Mouse (Mus musculus): ENCODE data around the gene Ak1. TPM values are rescaled to one million over a fixed set of nuclear protein-coding genes. Genes with fewer than 3 reads are reported as not detected.

The Ak1 gene
- polyA plus RNA-seq, 1 experiment from 2014 or later, result 42.0 TPM

DNA sequence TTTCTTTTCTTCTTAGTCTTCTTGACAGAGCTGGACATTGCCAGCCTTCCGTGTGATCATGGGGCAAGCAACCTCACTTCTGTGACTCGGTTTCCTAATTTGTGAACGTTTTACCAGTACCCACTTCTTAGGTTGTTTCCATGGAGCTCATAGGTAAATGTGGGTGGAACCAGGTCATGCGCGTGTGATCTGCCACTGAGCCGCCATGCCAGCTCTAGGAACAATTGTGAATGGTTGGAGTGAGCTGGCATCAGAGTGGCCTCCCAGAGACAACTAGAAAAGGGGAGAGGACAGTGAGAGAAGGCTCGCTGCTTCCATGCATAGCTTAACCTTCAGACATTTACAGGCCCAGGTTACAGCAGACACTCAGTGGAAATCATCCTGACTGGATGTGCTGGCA lies 46.6 kb downstream of the Ak1 start:
- H3K4me2 ChIP-seq (replicated peaks), result no peak overlapping the region
- no peaks in the 10 kb centered on the region for H3K9me3 ChIP-seq
- no peak for ATAC-seq (ENCODE audit: low FRiP score, low read depth)
- 87% methylated on average over 7 of the region's 7 CpGs for WGBS
- peaks cover 3% of the 10 kb centered on the region; the same call in 1 of the 2 replicates for H3K36me3 ChIP-seq
- H3K4me3 ChIP-seq, result no peak overlapping the region
- H3K9ac ChIP-seq, result no peak overlapping the region
- peaks cover 7% of the 10 kb centered on the region for H3K4me1 ChIP-seq
- no peaks in the 10 kb centered on the region for H3K27me3 ChIP-seq
- no peak overlapping the region for H3K27ac ChIP-seq

DNA sequence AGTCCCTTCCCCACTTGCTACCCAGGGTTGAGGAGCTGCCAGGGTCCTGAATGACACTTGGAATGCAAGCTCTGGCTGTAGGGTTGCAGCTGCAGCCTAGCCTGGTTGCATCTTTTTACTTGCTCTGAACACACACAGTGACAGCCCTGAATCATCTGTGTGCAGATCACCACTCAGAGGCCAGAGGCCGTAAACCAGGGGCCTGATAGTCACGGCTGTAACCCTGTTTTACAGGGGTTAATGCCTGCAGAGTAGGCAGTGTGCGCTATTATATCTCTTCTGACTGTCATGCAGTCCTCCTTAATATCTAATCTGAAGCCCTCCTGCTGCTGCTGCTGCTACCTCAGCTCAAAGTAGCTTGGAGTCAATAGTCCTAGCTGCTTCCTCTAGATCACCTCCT lies 48.3 kb downstream of the Ak1 start:
- Histone ChIP-seq H3K27me3 (no peaks in the 10 kb centered on the region), H3K4me2 (replicated peaks) (no peak overlapping the region), H3K9me3 (no peaks in the 10 kb centered on the region), H3K4me3 (no peak overlapping the region), H3K4me1 (peaks cover 5% of the 10 kb centered on the region), H3K27ac (no peak overlapping the region), H3K36me3 (peaks cover 3% of the 10 kb centered on the region; the same call in 1 of the 2 replicates), H3K9ac (no peak overlapping the region)
- 43% methylated on average over 3 of the region's 3 CpGs for WGBS
- ATAC-seq (ENCODE audit: low FRiP score, low read depth), result no peak

GRCm38 (mm10) chr2:32671147-32671546 lies 49.6 kb downstream of the Ak1 start:
- H3K9ac ChIP-seq, result no peak overlapping the region
- no peaks in the 10 kb centered on the region for H3K27me3 ChIP-seq
- H3K4me3 ChIP-seq, result no peak overlapping the region
- H3K27ac ChIP-seq, result no peak overlapping the region
- WGBS, result 86% methylated on average over 9 of the region's 9 CpGs
- H3K4me1 ChIP-seq, result no peaks in the 10 kb centered on the region
- H3K9me3 ChIP-seq, result no peaks in the 10 kb centered on the region
- H3K4me2 ChIP-seq (replicated peaks), result no peak overlapping the region
- H3K36me3 ChIP-seq, result peaks cover 8% of the 10 kb centered on the region
- ATAC-seq (ENCODE audit: low FRiP score, low read depth), result no peak

DNA sequence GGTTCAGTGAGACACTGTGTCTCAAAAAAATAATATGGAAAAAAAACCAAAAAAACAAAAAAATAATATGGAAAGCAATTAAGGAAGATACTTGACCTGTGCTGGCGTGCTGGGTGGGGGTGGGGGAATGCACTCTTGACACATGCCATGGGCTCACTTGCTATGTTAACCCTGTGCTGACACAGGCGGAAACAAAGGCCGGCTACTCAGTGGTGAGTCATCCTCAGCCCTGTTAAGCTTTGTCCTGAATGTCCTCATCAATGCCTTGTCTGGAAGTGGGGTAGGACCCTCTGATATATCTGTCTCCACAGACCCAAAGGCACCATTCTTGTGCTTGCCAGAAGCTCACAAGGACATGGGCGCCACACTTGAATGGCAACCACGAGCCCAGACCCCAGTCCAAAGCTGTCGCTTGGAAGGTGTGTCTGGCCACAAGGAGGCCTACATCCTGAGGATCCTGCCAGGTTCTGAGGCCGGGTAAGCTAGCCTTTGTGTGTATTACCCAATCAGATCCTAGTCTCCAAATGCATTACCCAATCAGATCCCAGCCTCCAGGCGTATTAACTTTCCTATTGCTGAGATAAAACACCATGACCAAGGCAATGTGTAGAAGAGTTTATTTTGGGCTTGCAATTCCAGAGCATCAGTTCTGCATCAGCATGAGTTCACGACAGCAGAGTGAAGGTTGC lies 50.5 kb downstream of the Ak1 start:
- ATAC-seq (ENCODE audit: low FRiP score, low read depth), result no peak
- Histone ChIP-seq H3K4me3 (no peak overlapping the region), H3K27ac (no peak overlapping the region), H3K4me1 (no peaks in the 10 kb centered on the region), H3K9ac (no peak overlapping the region), H3K36me3 (peaks cover 8% of the 10 kb centered on the region), H3K27me3 (no peaks in the 10 kb centered on the region), H3K9me3 (0 out of 2 replicates have a peak, but pooled peaks cover 3% of the 10 kb centered on the region), H3K4me2 (replicated peaks) (no peak overlapping the region)
- WGBS, result 77% methylated on average over 9 of the region's 9 CpGs

- 74% methylated on average over 16 of the region's 16 CpGs for WGBS
- Histone ChIP-seq H3K4me1 (no peaks in the 10 kb centered on the region), H3K27me3 (no peaks in the 10 kb centered on the region), H3K36me3 (peaks cover 8% of the 10 kb centered on the region), H3K9me3 (0 out of 2 replicates have a peak, but pooled peaks cover 3% of the 10 kb centered on the region), H3K4me2 (replicated peaks) (no peak overlapping the region), H3K4me3 (no peak overlapping the region), H3K27ac (no peak overlapping the region), H3K9ac (no peak overlapping the region)
- ATAC-seq (ENCODE audit: low FRiP score, low read depth), result no peak
Observed at GRCm38 (mm10) chr2:32673176-32673917, 51.8 kb downstream of the Ak1 start.

GRCm38 (mm10) chr2:32676821-32677220 lies 55.3 kb downstream of the Ak1 start:
- WGBS, result 82% methylated on average over 3 of the region's 3 CpGs
- no peak for ATAC-seq (ENCODE audit: low FRiP score, low read depth)
- Histone ChIP-seq H3K4me1 (peaks cover 20% of the 10 kb centered on the region), H3K27ac (no peak overlapping the region), H3K9ac (no peak overlapping the region), H3K4me2 (replicated peaks) (no peak overlapping the region), H3K4me3 (no peak overlapping the region), H3K36me3 (peaks cover 14% of the 10 kb centered on the region), H3K27me3 (no peaks in the 10 kb centered on the region), H3K9me3 (0 out of 2 replicates have a peak, but pooled peaks cover 3% of the 10 kb centered on the region)

DNA sequence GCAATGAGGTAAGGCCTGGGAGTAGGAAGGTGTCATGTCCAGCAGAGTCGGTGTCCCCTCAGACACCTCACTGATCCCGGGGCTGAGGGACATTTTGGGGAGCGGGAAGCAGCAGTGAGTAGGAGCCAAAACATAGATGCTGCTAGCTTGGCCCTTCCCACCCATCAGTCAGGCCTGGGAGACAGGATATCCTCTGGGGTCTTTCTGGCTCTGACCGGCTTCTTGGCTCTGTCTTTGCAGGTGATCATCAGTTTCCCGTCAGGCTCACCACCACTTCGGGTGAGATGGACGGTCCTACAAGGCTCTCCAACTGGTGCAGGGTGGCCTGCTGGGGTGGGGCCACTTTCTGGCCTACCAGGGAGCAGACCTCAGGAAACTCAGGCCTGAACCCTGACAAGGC lies 56.1 kb downstream of the Ak1 start:
- 89% methylated on average over 7 of the region's 7 CpGs for WGBS
- Histone ChIP-seq H3K4me3 (no peak overlapping the region), H3K9me3 (0 out of 2 replicates have a peak, but pooled peaks cover 3% of the 10 kb centered on the region), H3K27me3 (no peaks in the 10 kb centered on the region), H3K4me1 (peaks cover 24% of the 10 kb centered on the region), H3K27ac (no peak overlapping the region), H3K9ac (no peak overlapping the region), H3K4me2 (replicated peaks) (no peak overlapping the region), H3K36me3 (peaks cover 22% of the 10 kb centered on the region)
- ATAC-seq (ENCODE audit: low FRiP score, low read depth), result no peak

- Histone ChIP-seq H3K27ac (peak overlapping the region; percentile 33), H3K9me3 (0 out of 2 replicates have a peak, but pooled peaks cover 3% of the 10 kb centered on the region), H3K4me3 (no peak overlapping the region), H3K4me1 (peaks cover 24% of the 10 kb centered on the region), H3K36me3 (peaks cover 46% of the 10 kb centered on the region), H3K9ac (peak overlapping the region; percentile 39; the same call in 1 of the 2 replicates), H3K27me3 (no peaks in the 10 kb centered on the region), H3K4me2 (replicated peaks) (no peak overlapping the region)
- ATAC-seq (ENCODE audit: low FRiP score, low read depth), result no peak
- 17% methylated on average over 7 of the region's 7 CpGs for WGBS
Observed at GRCm38 (mm10) chr2:32680051-32680451, 58.5 kb downstream of the Ak1 start.

DNA sequence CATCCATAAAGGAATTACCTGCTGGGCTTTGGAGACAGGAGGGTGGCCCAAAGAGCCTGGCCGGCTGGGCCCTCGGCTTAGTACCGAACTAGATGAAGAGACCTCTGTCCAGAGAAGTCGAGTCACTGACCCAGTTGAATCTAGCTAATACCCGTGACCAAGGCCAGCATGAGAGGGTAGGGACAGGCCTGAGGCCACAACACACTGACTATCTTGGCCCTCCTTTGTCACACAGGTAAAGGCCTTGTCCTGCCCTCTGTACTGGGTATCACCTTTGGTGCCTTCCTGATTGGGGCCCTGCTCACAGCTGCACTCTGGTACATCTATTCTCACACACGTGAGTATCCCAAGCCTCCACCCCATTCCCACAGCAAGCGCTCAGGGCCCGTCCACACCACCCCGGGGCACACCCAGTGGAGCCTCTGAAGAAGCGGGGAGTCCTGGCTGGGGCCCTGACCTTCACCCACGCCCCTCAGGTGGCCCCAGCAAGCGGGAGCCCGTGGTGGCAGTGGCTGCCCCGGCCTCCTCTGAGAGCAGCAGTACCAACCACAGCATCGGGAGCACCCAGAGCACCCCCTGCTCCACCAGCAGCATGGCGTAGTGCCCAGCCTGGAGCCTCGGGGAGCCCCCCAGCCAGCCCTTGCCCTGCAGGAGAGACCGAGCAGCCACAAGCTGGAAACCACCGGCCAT lies 59.5 kb downstream of the Ak1 start:
- 90% methylated on average over 19 of the region's 19 CpGs for WGBS
- no peaks in the 10 kb centered on the region for H3K27me3 ChIP-seq
- H3K36me3 ChIP-seq, result peaks cover 52% of the 10 kb centered on the region
- peaks cover 24% of the 10 kb centered on the region for H3K4me1 ChIP-seq
- H3K4me3 ChIP-seq, result no peak overlapping the region
- H3K9ac ChIP-seq, result peak overlapping the region; percentile 39; the same call in 1 of the 2 replicates
- 0 out of 2 replicates have a peak, but pooled peaks cover 3% of the 10 kb centered on the region for H3K9me3 ChIP-seq
- no peak overlapping the region for H3K4me2 ChIP-seq (replicated peaks)
- peak overlapping the region; percentile 10; the same call in 1 of the 2 replicates for H3K27ac ChIP-seq
- ATAC-seq (ENCODE audit: low FRiP score, low read depth), result no peak

DNA sequence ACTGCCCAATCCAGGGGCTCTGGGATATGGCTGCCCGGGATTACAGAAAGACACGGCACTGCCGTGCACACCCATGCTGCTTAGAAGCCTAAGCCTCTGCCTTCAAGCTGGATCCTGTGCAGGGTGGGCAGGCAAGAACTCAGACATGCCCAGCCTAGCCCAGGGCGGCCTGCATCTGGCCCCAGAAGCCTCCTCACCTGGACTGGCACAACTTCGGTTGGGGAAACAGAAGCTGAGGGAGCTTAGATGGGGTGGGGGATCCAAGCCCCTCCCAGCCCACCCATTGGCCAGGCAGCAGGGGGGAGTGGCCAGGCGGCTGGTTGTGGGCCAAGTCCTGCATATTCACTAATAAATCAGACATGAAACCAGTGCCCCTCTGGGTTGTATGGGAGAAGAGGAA lies 60.2 kb downstream of the Ak1 start:
- peak overlapping the region; percentile 21; the same call in 1 of the 2 replicates for H3K4me2 ChIP-seq (replicated peaks)
- H3K27me3 ChIP-seq, result no peaks in the 10 kb centered on the region
- no peak for ATAC-seq (ENCODE audit: low FRiP score, low read depth)
- H3K27ac ChIP-seq, result no peak overlapping the region; the same call in 1 of the 2 replicates
- H3K9ac ChIP-seq, result no peak overlapping the region; the same call in 1 of the 2 replicates
- 0 out of 2 replicates have a peak, but pooled peaks cover 3% of the 10 kb centered on the region for H3K9me3 ChIP-seq
- no peak overlapping the region for H3K4me3 ChIP-seq
- H3K36me3 ChIP-seq, result peaks cover 59% of the 10 kb centered on the region
- H3K4me1 ChIP-seq, result peaks cover 24% of the 10 kb centered on the region
- WGBS, result 56% methylated on average over 6 of the region's 6 CpGs

GRCm38 (mm10) chr2:32682721-32683417 lies 61.3 kb downstream of the Ak1 start:
- Histone ChIP-seq H3K36me3 (peaks cover 70% of the 10 kb centered on the region), H3K27ac (no peak overlapping the region; the same call in 1 of the 2 replicates), H3K4me3 (no peak overlapping the region), H3K27me3 (no peaks in the 10 kb centered on the region), H3K4me1 (peaks cover 24% of the 10 kb centered on the region), H3K9me3 (no peaks in the 10 kb centered on the region), H3K4me2 (replicated peaks) (no peak overlapping the region), H3K9ac (no peak overlapping the region)
- WGBS, result 83% methylated on average over 14 of the region's 14 CpGs
- ATAC-seq (ENCODE audit: low FRiP score, low read depth), result no peak
